ENCODE assay signal across 8 mouse cellular contexts in the genomic region with DNA sequence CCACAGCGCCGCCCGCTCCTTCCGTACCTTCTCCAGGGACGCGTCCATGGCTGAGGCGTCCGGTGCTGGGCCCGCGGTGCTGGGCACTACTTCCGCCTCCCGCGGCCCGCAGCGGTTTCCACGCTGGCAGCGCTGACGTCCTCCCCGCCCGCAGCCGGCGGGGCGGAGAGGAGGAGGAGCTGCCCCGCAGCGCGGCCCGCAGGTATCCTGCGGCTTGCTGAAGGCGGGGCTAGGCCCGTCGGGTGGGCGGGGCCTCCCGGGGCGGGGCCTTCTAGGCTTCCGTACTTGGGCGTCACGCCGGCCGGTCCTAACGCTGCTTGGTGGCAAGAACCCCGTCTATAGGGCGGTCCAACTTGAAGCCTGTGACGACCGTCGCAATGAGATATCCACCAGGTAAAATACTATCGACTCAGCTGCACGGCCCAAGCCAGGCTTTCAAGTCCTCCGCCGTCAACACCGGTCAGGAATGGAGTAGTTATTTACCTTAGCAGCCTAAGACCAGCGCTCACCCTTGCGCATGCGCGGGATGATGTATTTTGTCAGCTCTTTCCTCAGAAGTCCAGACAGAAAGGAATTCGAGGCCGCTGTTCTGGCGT. TPM values are rescaled to one million over a fixed set of nuclear protein-coding genes. Genes with fewer than 3 reads are reported as not detected.
A peak's percentile ranks its signal among the peaks of the same experiment; 100 is the strongest.
DNase-seq lines count a peak whose midpoint lies in the region; ATAC-seq and TF ChIP-seq lines count a peak whose summit lies in the region.

Pdxdc1 (minus strand) TSS at position 244 of the 596 bp plus-strand sequence.
Mpv17l (plus strand) TSS at position 274 of the 596 bp plus-strand sequence.

- TF ChIP-seq EP300 in ES-Bruce4 (IDR thresholded peaks at IDR 0.05; ENCODE audit: insufficient read depth, low read depth, low read length): no peak
- no peak for TF ChIP-seq EP300 in liver, postnatal 0 days (IDR thresholded peaks at IDR 0.05; ENCODE audit: low read depth)

- H3K27ac ChIP-seq in ES-Bruce4 (ENCODE audit: insufficient read depth, low read length): peak within 1 kb of the TSS; percentile 67; the same call in 1 of the 2 replicates
- H3K27ac ChIP-seq in forebrain, embryonic 13.5 days: peak within 1 kb of the TSS; percentile 84
- H3K27ac ChIP-seq in liver, postnatal 0 days (ENCODE audit: low read depth): peak within 1 kb of the TSS; percentile 95
- H3K27ac ChIP-seq in neural tube, embryonic 14.5 days (ENCODE audit: low read depth, low read length): peak within 1 kb of the TSS; percentile 83

- peak within 1 kb of the TSS; percentile 98 for H3K4me3 ChIP-seq in ES-Bruce4 (ENCODE audit: low read depth, low read length)
- H3K4me3 ChIP-seq in forebrain, embryonic 13.5 days: peak within 1 kb of the TSS; percentile 89
- peak within 1 kb of the TSS; percentile 98 for H3K4me3 ChIP-seq in liver, postnatal 0 days (ENCODE audit: low read depth, low read length)
- peak within 1 kb of the TSS; percentile 93 for H3K4me3 ChIP-seq in neural tube, embryonic 14.5 days (ENCODE audit: low read depth, low read length)

- H3K36me3 ChIP-seq in ES-Bruce4 (ENCODE audit: control insufficient read depth, insufficient read depth, low read length, poor library complexity, severe bottlenecking): no peaks in the 10 kb centered on the region
- H3K36me3 ChIP-seq in forebrain, embryonic 13.5 days (ENCODE audit: poor library complexity, severe bottlenecking): no peaks in the 10 kb centered on the region
- H3K36me3 ChIP-seq in liver, postnatal 0 days (replicated peaks; ENCODE audit: insufficient read depth, low read length): no peaks in the 10 kb centered on the region
- no peaks in the 10 kb centered on the region for H3K36me3 ChIP-seq in neural tube, embryonic 14.5 days (ENCODE audit: control insufficient read depth, insufficient read depth, low read length)

- no peaks in the 10 kb centered on the region for H3K27me3 ChIP-seq in ES-Bruce4 (ENCODE audit: control insufficient read depth, insufficient read depth, low read length, poor library complexity, severe bottlenecking)
- H3K27me3 ChIP-seq in forebrain, embryonic 13.5 days: no peaks in the 10 kb centered on the region
- H3K27me3 ChIP-seq in liver, postnatal 0 days (ENCODE audit: insufficient read depth, low read length): no peaks in the 10 kb centered on the region
- H3K27me3 ChIP-seq in neural tube, embryonic 14.5 days (ENCODE audit: control insufficient read depth, insufficient read depth, low read length): no peaks in the 10 kb centered on the region

- peak; percentile 88 for ATAC-seq in cerebellum, adult (ENCODE audit: insufficient number of reproducible peaks, low FRiP score, low TSS enrichment)
- peak; percentile 97 for ATAC-seq in forebrain, embryonic 13.5 days
- peak; percentile 95 for ATAC-seq in liver, postnatal 0 days
- ATAC-seq in neural tube, embryonic 14.5 days (ENCODE audit: low read depth): peak; percentile 97

- intact Hi-C loops in heart, postnatal 10 days (cut with DNase I): loop anchor here (2.0 to 10.0 kb wide), 6 partner anchors 81 to 412 kb away; partner anchors contain the start of genes 3110001I22Rik, Bfar and Fopnl

- H3K4me2 ChIP-seq in forebrain, embryonic 13.5 days: peak within 1 kb of the TSS; percentile 83
- peak within 1 kb of the TSS; percentile 94 for H3K4me2 ChIP-seq in liver, postnatal 0 days (ENCODE audit: low read depth, low read length)
- peak within 1 kb of the TSS; percentile 75 for H3K4me2 ChIP-seq in neural tube, embryonic 14.5 days (ENCODE audit: low read depth, low read length)

- TF ChIP-seq CTCF in ES-Bruce4 (IDR thresholded peaks at IDR 0.05; ENCODE audit: low read depth, low read length): no peak
- no peak for TF ChIP-seq CTCF in liver, postnatal 0 days (IDR thresholded peaks at IDR 0.05; ENCODE audit: low read depth)

- H3K4me1 ChIP-seq in ES-Bruce4 (ENCODE audit: control insufficient read depth, insufficient read depth, low read length): no peaks in the 10 kb centered on the region
- peaks cover 19% of the 10 kb centered on the region for H3K4me1 ChIP-seq in forebrain, embryonic 13.5 days
- peaks cover 12% of the 10 kb centered on the region for H3K4me1 ChIP-seq in liver, postnatal 0 days (ENCODE audit: insufficient read depth)
- peaks cover 9% of the 10 kb centered on the region; the same call in 1 of the 2 replicates for H3K4me1 ChIP-seq in neural tube, embryonic 14.5 days (ENCODE audit: control insufficient read depth, insufficient read depth, low read length)

- peak; percentile 27 for TF ChIP-seq POLR2A in ES-Bruce4 (IDR thresholded peaks at IDR 0.05; ENCODE audit: insufficient read depth, low read length)

- H3K9ac ChIP-seq in ES-Bruce4 (ENCODE audit: low read depth, poor library complexity, severe bottlenecking): peak within 1 kb of the TSS; percentile 84
- peak within 1 kb of the TSS; percentile 86 for H3K9ac ChIP-seq in forebrain, embryonic 13.5 days
- peak within 1 kb of the TSS; percentile 98 for H3K9ac ChIP-seq in liver, postnatal 0 days (replicated peaks)
- H3K9ac ChIP-seq in neural tube, embryonic 14.5 days (replicated peaks; ENCODE audit: low read depth, low read length): peak within 1 kb of the TSS; percentile 69

- H3K9me3 ChIP-seq in ES-Bruce4 (replicated peaks; ENCODE audit: control insufficient read depth, insufficient read depth, low read length, poor library complexity, severe bottlenecking): no peaks in the 10 kb centered on the region
- H3K9me3 ChIP-seq in forebrain, embryonic 13.5 days (replicated peaks): no peaks in the 10 kb centered on the region
- no peaks in the 10 kb centered on the region for H3K9me3 ChIP-seq in liver, postnatal 0 days (ENCODE audit: low read length)
- H3K9me3 ChIP-seq in neural tube, embryonic 14.5 days (ENCODE audit: control insufficient read depth, low read length): no peaks in the 10 kb centered on the region

- peak; percentile 97 to 98 for DNase-seq in heart, postnatal 10 days
- DNase-seq in large intestine, adult 2 months (ENCODE audit: low read depth, low spot score): peak; percentile 75
- DNase-seq in liver, postnatal 0 days: peak; percentile 99
- DNase-seq in testis, postnatal 10 days (ENCODE audit: low spot score): peak; percentile 98

- WGBS in forebrain, embryonic 13.5 days: under 1% methylated on average over 35 of the region's 57 CpGs
- under 1% methylated on average over 53 of the region's 57 CpGs for WGBS in large intestine, adult 2 months
- under 1% methylated on average over 54 of the region's 57 CpGs for WGBS in liver, postnatal 0 days (ENCODE audit: insufficient replicate concordance)
- under 1% methylated on average over 47 of the region's 57 CpGs for WGBS in neural tube, embryonic 14.5 days

RNA-seq across cellular contexts. Expression of gene Pdxdc1, which starts in this region (rescaled TPM):
- 135 and 156 TPM in 2 replicates for polyA plus RNA-seq in ES-Bruce4 (2011; ENCODE audit: insufficient read depth, insufficient read length, low read depth, missing spikeins)
- polyA plus RNA-seq in forebrain, embryonic 13.5 days (2015; fragmentation: Nextera tagmentation; extraction: Ambion mirVana): 56.7 and 62.4 TPM in 2 replicates
- total RNA-seq in heart, postnatal 10 days (2021): 10 to 100 TPM; 78.5 to 80.1 TPM
- 235 and 281 TPM in 2 replicates for polyA plus RNA-seq in large intestine, adult 2 months (2012; rRNA removed)
- 24.7 and 27.5 TPM in 2 replicates for polyA plus RNA-seq in liver, postnatal 0 days (2015; fragmentation: Nextera tagmentation; extraction: Ambion mirVana)
- polyA plus RNA-seq in neural tube, embryonic 14.5 days (2014; fragmentation: Nextera tagmentation; extraction: Ambion mirVana): 66.1 and 87.0 TPM in 2 replicates

RNA-seq across cellular contexts. Expression of gene Mpv17l, which starts in this region (rescaled TPM):
- 19.9 and 28.4 TPM in 2 replicates for polyA plus RNA-seq in ES-Bruce4 (2011; ENCODE audit: insufficient read depth, insufficient read length, low read depth, missing spikeins)
- 5.4 and 7.0 TPM in 2 replicates for polyA plus RNA-seq in forebrain, embryonic 13.5 days (2015; fragmentation: Nextera tagmentation; extraction: Ambion mirVana)
- 1 to 10 TPM in 1 of 2 experiments, under 1 TPM in 1; 0.74 to 1.3 TPM for total RNA-seq in heart, postnatal 10 days (2021)
- polyA plus RNA-seq in large intestine, adult 2 months (2012; rRNA removed): 4.6 and 5.4 TPM in 2 replicates
- 4.9 and 5.1 TPM in 2 replicates for polyA plus RNA-seq in liver, postnatal 0 days (2015; fragmentation: Nextera tagmentation; extraction: Ambion mirVana)
- polyA plus RNA-seq in neural tube, embryonic 14.5 days (2014; fragmentation: Nextera tagmentation; extraction: Ambion mirVana): 37.3 and 52.7 TPM in 2 replicates

Comparison
In these comparisons a context has a peak if more than half of its experiments do, and no peak if none do; other contexts are left out.
1. Peak in every context shown above with its lines: DNase-seq, ATAC-seq, H3K4me3 ChIP-seq and H3K27ac ChIP-seq.